Mouse (Mus musculus) ES-E14 (cell line): Measurements from ENCODE around the gene Pdzd2.

Experiments used
- CHD2 ChIP-seq: IDR thresholded peaks from 2 replicates; pipeline ENCODE4 v1.6.1; 2014; ENCODE audit warnings: mild to moderate bottlenecking, low read depth, low read length, inconsistent platforms
- MAFK ChIP-seq: IDR thresholded peaks from 2 replicates; pipeline ENCODE4 v1.6.1; 2014; ENCODE audit warnings: mild to moderate bottlenecking, low read depth, low read length, inconsistent platforms; ENCODE audit not compliant: insufficient read depth

DNA sequence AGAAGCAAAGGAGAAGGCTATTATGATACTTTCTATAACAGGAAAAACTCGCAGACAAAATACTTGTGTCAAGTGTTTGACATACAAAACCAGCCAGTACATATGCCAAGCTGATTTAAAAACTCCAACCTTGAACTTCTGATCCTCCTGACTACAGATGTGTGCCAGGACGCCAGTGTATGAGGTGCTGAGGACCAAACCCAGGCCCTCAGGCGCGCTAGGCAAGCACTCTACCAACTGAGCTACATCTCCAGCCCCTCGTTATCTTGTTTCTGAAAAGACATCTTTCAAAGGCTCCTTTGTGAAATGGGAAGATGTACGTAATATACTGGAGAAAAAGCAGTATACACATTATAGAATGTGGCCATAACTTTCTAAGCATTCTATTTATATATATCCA lies 59.7 kb downstream of the Pdzd2 start:
- TF ChIP-seq MAFK (no peak), CHD2 (no peak)
